Mouse (Mus musculus) induced T-regulatory cell, adult 2 months (primary cell): ENCODE measurements around the gene Ipmk.
"Not testable (repeated sequence)": the region's sequence is repeated elsewhere in the genome, so short reads cannot be mapped to it uniquely, and the experiment has no call there.

ENCODE experiments used
- DNase-seq: peaks from one replicate; pipeline ENCODE4 v3.0.0-alpha.2; 2012; ENCODE audit warnings: low read depth

Gene Ipmk

DNA sequence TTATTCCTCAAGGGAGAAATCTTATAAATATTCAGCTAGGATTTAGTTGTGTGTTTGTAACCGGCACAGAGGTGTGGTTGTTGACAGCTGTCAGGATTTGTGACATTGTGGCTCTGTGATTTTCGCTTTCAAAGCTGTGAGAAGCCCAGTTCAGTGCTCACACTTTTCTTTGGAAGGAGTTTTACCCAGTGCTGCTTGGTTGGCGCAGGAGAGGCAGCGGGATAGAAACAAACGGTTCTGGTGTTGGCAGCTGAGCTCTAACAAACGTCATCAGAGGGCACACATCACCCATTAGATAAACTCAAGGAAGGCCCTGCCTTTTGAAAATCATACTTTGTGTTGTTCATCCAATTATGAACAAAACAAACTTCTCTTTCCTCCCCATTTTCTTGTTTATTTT is 79.2 kb downstream of the Ipmk start:
- DNase-seq: no peak

- no peak for DNase-seq
These were observed 79.8 kb downstream of the Ipmk start for GRCm38 (mm10) chr10:71427381-71427780.

GRCm38 (mm10) chr10:71428246-71428864 is 80.8 kb downstream of the Ipmk start:
- DNase-seq: no peak

GRCm38 (mm10) chr10:71430661-71431060 is 83.1 kb downstream of the Ipmk start:
- DNase-seq: no peak

GRCm38 (mm10) chr10:71443086-71443485 is 95.5 kb downstream of the Ipmk start:
- DNase-seq: no peak

DNA sequence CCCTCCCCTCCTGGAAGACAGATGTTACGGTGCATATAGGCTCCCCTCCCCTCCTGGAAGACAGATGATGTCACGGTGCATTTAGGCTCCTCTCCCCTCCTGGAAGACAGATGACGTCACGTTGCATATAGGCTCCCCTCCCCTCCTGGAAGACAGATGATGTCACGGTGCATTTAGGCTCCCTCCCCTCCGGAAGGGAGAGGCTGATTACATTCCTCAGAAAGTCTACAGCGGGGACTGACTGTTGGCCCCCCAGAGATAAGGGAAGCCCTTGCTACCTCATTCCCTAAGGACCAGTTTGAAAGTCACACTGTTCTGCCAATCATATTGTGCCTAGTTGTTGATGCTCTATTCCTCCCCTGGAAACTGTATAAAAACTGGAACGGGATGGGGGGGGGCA is 100.1 kb downstream of the Ipmk start:
- DNase-seq: no peak

- no peak for DNase-seq
These were observed 100.7 kb downstream of the Ipmk start for GRCm38 (mm10) chr10:71448284-71448683.

DNA sequence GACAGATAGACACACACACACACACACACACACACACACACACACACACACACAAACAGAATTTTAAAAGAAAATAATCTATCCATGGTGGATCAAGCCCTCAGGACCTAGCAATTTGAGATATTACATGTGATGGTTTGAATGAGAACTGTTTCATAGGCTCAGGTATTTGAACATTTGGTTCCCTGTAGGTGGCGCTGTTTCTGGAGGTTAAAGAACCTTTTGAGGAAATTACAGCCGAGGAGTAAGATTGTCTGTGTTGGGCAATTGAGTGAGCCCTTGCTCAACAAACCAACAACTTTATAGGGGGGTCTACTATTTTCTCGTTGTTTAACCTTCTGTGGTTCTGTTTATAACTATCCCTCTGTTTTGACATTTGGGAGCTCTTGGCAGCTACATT is 107.8 kb downstream of the Ipmk start:
- DNase-seq: no peak

GRCm38 (mm10) chr10:71462371-71462770 is 114.8 kb downstream of the Ipmk start:
- DNase-seq: not testable (repeated sequence)

- DNase-seq: no peak
These were observed 116.9 kb downstream of the Ipmk start for GRCm38 (mm10) chr10:71464417-71464816.

GRCm38 (mm10) chr10:71468315-71468714 is 120.8 kb downstream of the Ipmk start:
- DNase-seq: no peak

GRCm38 (mm10) chr10:71469751-71470150 is 122.2 kb downstream of the Ipmk start:
- DNase-seq: no peak

- no peak for DNase-seq
These were observed 124.5 kb downstream of the Ipmk start for GRCm38 (mm10) chr10:71472033-71472432.

GRCm38 (mm10) chr10:71473590-71473989 is 126.0 kb downstream of the Ipmk start:
- DNase-seq: no peak

- DNase-seq: no peak
These were observed 129.0 kb downstream of the Ipmk start for GRCm38 (mm10) chr10:71476471-71477080.

DNA sequence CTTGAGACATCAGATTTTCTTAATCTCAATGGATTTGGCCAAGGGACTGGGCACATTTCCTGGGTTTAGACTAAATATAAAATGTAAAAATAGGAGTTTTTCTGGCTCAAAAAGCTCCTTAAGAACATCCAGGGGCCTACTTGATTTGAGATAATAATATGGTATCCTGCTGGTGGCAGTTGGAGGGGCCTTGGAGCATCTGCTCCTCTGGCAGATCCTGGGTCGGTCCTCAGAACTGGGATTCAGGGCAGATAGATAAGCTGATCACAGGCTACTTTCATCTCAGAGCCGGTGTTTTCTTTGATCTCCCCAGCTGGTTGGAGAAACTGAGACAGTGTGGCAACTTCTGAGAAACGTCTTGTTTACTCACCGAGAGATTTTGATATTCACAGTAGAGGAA is 129.6 kb downstream of the Ipmk start:
- DNase-seq: no peak

- peak; percentile 26 for DNase-seq
These were observed 132.2 kb downstream of the Ipmk start for GRCm38 (mm10) chr10:71479700-71480325.
